Mouse (Mus musculus) cortical plate, adult 2 months (tissue): ENCODE results near the gene Hapln4. TPM values are rescaled to one million over a fixed set of nuclear protein-coding genes. Genes with fewer than 3 reads are reported as not detected.
"Not testable (repeated sequence)": the region's sequence is repeated elsewhere in the genome, so short reads cannot be mapped to it uniquely, and the experiment has no call there.

ENCODE experiments used
- H3K27ac ChIP-seq: fragments of 200-500 bp; 2 replicates; pipeline ENCODE4 v1.5.1; 2012; ENCODE audit warnings: low read length, control low read depth, inconsistent platforms; ENCODE audit not compliant: insufficient read depth
- H3K4me1 ChIP-seq: fragments of 200-500 bp; 2 replicates; pipeline ENCODE4 v1.6.1; 2011; ENCODE audit warnings: low read length; ENCODE audit not compliant: control insufficient read depth, insufficient read depth
- H3K4me3 ChIP-seq: fragments of 200-500 bp; 2 replicates; pipeline ENCODE4 v1.5.1; 2011; ENCODE audit warnings: mild to moderate bottlenecking, low read length, control low read depth; ENCODE audit not compliant: insufficient read depth
- CTCF ChIP-seq: fragments of 200-500 bp; IDR thresholded peaks from 2 replicates; pipeline ENCODE4 v1.5.1; 2011; ENCODE audit warnings: mild to moderate bottlenecking, control low read depth, low read length; ENCODE audit not compliant: insufficient read depth; ENCODE audit errors: extremely low read depth
- POLR2A ChIP-seq: fragments of 200-500 bp; IDR thresholded peaks from 2 replicates; pipeline ENCODE4 v1.6.1; 2011; ENCODE audit warnings: mild to moderate bottlenecking, low read length, control low read depth; ENCODE audit not compliant: insufficient read depth; ENCODE audit errors: extremely low read depth
- polyA plus RNA-seq: library from polyadenylated mRNA; depleted of rRNA; stranded (reverse); fragments of >200 nt; gene quantifications from 2 replicates; pipeline ENCODE4 v1.2.3, GENCODE M21; 2012; rRNA removed

Gene Hapln4
- 65.4 and 69.9 TPM in 2 replicates for polyA plus RNA-seq

- Histone ChIP-seq H3K4me3 (peak within 1 kb of the TSS; percentile 64), H3K27ac (no peak within 1 kb of the TSS), H3K4me1 (no peaks in the 10 kb centered on the region)
- no peak for TF ChIP-seq CTCF
- peak; percentile 74; the same call in 1 of the 2 replicates for TF ChIP-seq POLR2A
These were observed at the start of gene Hapln4 for GRCm38 (mm10) chr8:70083285-70083684. Hapln4 (plus strand) TSS chr8:70083457.

- Histone ChIP-seq H3K4me1 (peaks cover 7% of the 10 kb centered on the region), H3K4me3 (no peak overlapping the region), H3K27ac (no peak overlapping the region)
- TF ChIP-seq POLR2A (no peak), CTCF (no peak)
These were observed 45.3 kb upstream of the Hapln4 start for GRCm38 (mm10) chr8:70037994-70038393.

- peak overlapping the region; percentile 65 for H3K4me3 ChIP-seq
- H3K27ac ChIP-seq: peak overlapping the region; percentile 30; the same call in 1 of the 2 replicates
- TF ChIP-seq POLR2A (no peak), CTCF (no peak)
- H3K4me1 ChIP-seq: peaks cover 10% of the 10 kb centered on the region
These were observed 41.2 kb upstream of the Hapln4 start for GRCm38 (mm10) chr8:70041885-70042546.

GRCm38 (mm10) chr8:70042583-70043455 is 40.4 kb upstream of the Hapln4 start, which contains the start of the genes Mau2 and Sugp1:
Mau2 (minus strand) TSS chr8:70042734.
Sugp1 (plus strand) TSS chr8:70042813.
- peak; percentile 91 for TF ChIP-seq POLR2A
- TF ChIP-seq CTCF: no peak
- peak within 1 kb of the TSS; percentile 65 for H3K4me3 ChIP-seq

DNA sequence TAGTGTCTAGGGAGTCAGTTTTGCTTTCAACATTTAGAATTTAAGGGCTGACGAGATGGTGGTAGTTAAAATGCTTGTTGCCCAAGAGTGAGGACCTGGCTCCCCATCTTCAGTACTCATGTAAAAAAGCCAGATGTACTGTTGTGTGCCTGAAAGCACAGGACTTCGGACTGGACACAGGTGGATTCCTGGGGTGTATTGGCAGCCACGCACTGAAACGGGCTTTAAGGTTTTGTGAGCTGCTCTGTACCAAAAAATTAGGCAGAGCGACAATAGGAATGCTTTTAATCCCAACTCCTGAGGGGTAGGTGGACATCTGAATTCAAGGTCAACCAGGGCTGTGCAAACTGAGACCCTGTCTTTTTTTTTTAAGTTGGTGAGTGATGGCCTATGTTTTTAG is 39.3 kb upstream of the Hapln4 start:
- TF ChIP-seq POLR2A (no peak), CTCF (no peak)
- H3K4me3 ChIP-seq: peak overlapping the region; percentile 65; the same call in 1 of the 2 replicates
- H3K4me1 ChIP-seq: peaks cover 10% of the 10 kb centered on the region

More at GRCm38 (mm10) chr8:70042583-70043455, 40.4 kb upstream of the Hapln4 start, which contains the start of the genes Mau2 and Sugp1:
- Histone ChIP-seq H3K27ac (peak within 1 kb of the TSS; percentile 89), H3K4me1 (peaks cover 10% of the 10 kb centered on the region)

GRCm38 (mm10) chr8:70049662-70050061 is 33.6 kb upstream of the Hapln4 start:
- no peaks in the 10 kb centered on the region for H3K4me1 ChIP-seq
- no peak overlapping the region for H3K27ac ChIP-seq
- no peak for TF ChIP-seq POLR2A
- no peak for TF ChIP-seq CTCF

More for the DNA sequence above, 39.3 kb upstream of the Hapln4 start:
- H3K27ac ChIP-seq: no peak overlapping the region

GRCm38 (mm10) chr8:70050434-70050833 is 32.8 kb upstream of the Hapln4 start:
- H3K27ac ChIP-seq, H3K4me1 ChIP-seq, H3K4me3 ChIP-seq: not testable (repeated sequence)

More at GRCm38 (mm10) chr8:70049662-70050061, 33.6 kb upstream of the Hapln4 start:
- no peak overlapping the region for H3K4me3 ChIP-seq

DNA sequence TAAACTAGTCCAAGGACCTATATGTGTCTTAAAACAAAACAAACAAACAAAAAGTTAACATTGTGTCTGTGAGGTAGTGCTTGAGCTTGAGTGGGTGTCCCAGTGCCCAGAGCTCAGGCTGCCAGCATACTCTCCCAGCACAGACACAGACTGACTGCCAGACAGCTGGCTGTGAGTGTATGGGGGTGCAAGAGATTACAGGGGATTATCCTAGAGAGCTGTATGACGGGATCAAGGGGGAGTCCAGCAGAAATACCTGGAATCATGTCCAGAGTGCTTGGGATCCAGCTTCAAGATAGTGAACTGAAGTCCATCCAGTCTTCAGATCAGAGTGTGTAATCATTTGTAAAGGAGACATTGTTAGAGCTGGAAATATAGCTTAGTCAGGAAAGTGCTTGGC is 25.5 kb upstream of the Hapln4 start:
- no peaks in the 10 kb centered on the region for H3K4me1 ChIP-seq
- H3K27ac ChIP-seq: no peak overlapping the region
- no peak for TF ChIP-seq POLR2A
- no peak for TF ChIP-seq CTCF
- no peak overlapping the region for H3K4me3 ChIP-seq

- TF ChIP-seq POLR2A: no peak
- no peak for TF ChIP-seq CTCF
- no peak overlapping the region for H3K4me3 ChIP-seq
- no peaks in the 10 kb centered on the region for H3K4me1 ChIP-seq
- no peak overlapping the region for H3K27ac ChIP-seq
These were observed 11.3 kb upstream of the Hapln4 start for GRCm38 (mm10) chr8:70071836-70072440.
